Mouse (Mus musculus): ENCODE measurements at regions not wholly inside any gene's neighbourhood (a gene's known extent, or its start where the extent isn't known, plus 50 kb on each side); places are given as distances from the start of the nearest gene placed in this dataset.

GRCm38 (mm10) chr12:77789427-77789826 lies 404.6 kb upstream of the Gm6657 start:
- no peaks in the 10 kb centered on the region for H3K9me3 ChIP-seq
- no peak for ATAC-seq (ENCODE audit: borderline replicate concordance, extremely low read depth, low FRiP score, low TSS enrichment)
- no peaks in the 10 kb centered on the region for H3K27me3 ChIP-seq
- WGBS: 10% methylated on average over 8 of the region's 8 CpGs
- H3K27ac ChIP-seq: no peak overlapping the region
- peak overlapping the region; percentile 40 for H3K4me2 ChIP-seq
- no peaks in the 10 kb centered on the region for H3K36me3 ChIP-seq
- H3K9ac ChIP-seq: no peak overlapping the region
- H3K4me1 ChIP-seq: peaks cover 10% of the 10 kb centered on the region
- 0 out of 2 replicates have a peak overlapping the region, but pooled peaks have one; percentile 3 for H3K4me3 ChIP-seq

GRCm38 (mm10) chr12:77789871-77790270 lies 404.2 kb upstream of the Gm6657 start:
- H3K4me2 ChIP-seq: peak overlapping the region; percentile 40
- no peak for ATAC-seq (ENCODE audit: borderline replicate concordance, extremely low read depth, low FRiP score, low TSS enrichment)
- H3K4me1 ChIP-seq: peaks cover 10% of the 10 kb centered on the region
- 0 out of 2 replicates have a peak overlapping the region, but pooled peaks have one; percentile 3 for H3K4me3 ChIP-seq
- H3K9ac ChIP-seq: no peak overlapping the region
- no peak overlapping the region for H3K27ac ChIP-seq
- H3K9me3 ChIP-seq: no peaks in the 10 kb centered on the region
- 27% methylated on average over 14 of the region's 14 CpGs for WGBS
- no peaks in the 10 kb centered on the region for H3K36me3 ChIP-seq
- H3K27me3 ChIP-seq: no peaks in the 10 kb centered on the region

GRCm38 (mm10) chr12:77790891-77791672 lies 403.0 kb upstream of the Gm6657 start:
- Histone ChIP-seq H3K36me3 (no peaks in the 10 kb centered on the region), H3K27ac (no peak overlapping the region), H3K27me3 (no peaks in the 10 kb centered on the region), H3K9me3 (no peaks in the 10 kb centered on the region), H3K9ac (no peak overlapping the region), H3K4me2 (peak overlapping the region; percentile 30), H3K4me3 (no peak overlapping the region), H3K4me1 (peaks cover 10% of the 10 kb centered on the region)
- 51% methylated on average over 13 of the region's 13 CpGs for WGBS
- peak; percentile 58; the same call in 1 of the 2 replicates for ATAC-seq (ENCODE audit: borderline replicate concordance, extremely low read depth, low FRiP score, low TSS enrichment)

- Histone ChIP-seq H3K27me3 (no peaks in the 10 kb centered on the region), H3K4me2 (no peak overlapping the region), H3K36me3 (no peaks in the 10 kb centered on the region), H3K27ac (no peak overlapping the region), H3K4me1 (no peaks in the 10 kb centered on the region), H3K9me3 (no peaks in the 10 kb centered on the region), H3K9ac (no peak overlapping the region), H3K4me3 (no peak overlapping the region)
- ATAC-seq (ENCODE audit: borderline replicate concordance, extremely low read depth, low FRiP score, low TSS enrichment): no peak
- WGBS: 80% methylated on average over 4 of the region's 4 CpGs
Observed at GRCm38 (mm10) chr12:77798516-77798915, 395.5 kb upstream of the Gm6657 start.

- no peak overlapping the region for H3K4me2 ChIP-seq
- H3K36me3 ChIP-seq: no peaks in the 10 kb centered on the region
- no peaks in the 10 kb centered on the region for H3K9me3 ChIP-seq
- no peak overlapping the region for H3K4me3 ChIP-seq
- H3K27ac ChIP-seq: no peak overlapping the region
- H3K9ac ChIP-seq: no peak overlapping the region
- no peaks in the 10 kb centered on the region for H3K27me3 ChIP-seq
- no peaks in the 10 kb centered on the region for H3K4me1 ChIP-seq
- ATAC-seq (ENCODE audit: borderline replicate concordance, extremely low read depth, low FRiP score, low TSS enrichment): no peak
- 43% methylated on average over 12 of the region's 12 CpGs for WGBS
Observed at GRCm38 (mm10) chr12:77799134-77799770, 394.8 kb upstream of the Gm6657 start.

- Histone ChIP-seq H3K9me3 (no peaks in the 10 kb centered on the region), H3K4me2 (no peak overlapping the region), H3K4me3 (no peak overlapping the region), H3K36me3 (no peaks in the 10 kb centered on the region), H3K4me1 (no peaks in the 10 kb centered on the region), H3K9ac (no peak overlapping the region), H3K27ac (no peak overlapping the region), H3K27me3 (no peaks in the 10 kb centered on the region)
- 81% methylated on average over 7 of the region's 7 CpGs for WGBS
- ATAC-seq (ENCODE audit: borderline replicate concordance, extremely low read depth, low FRiP score, low TSS enrichment): no peak
Observed at GRCm38 (mm10) chr12:77807674-77808073, 386.4 kb upstream of the Gm6657 start.

- Histone ChIP-seq H3K9ac (no peak overlapping the region), H3K9me3 (no peaks in the 10 kb centered on the region), H3K36me3 (no peaks in the 10 kb centered on the region), H3K4me3 (no peak overlapping the region), H3K27ac (no peak overlapping the region), H3K27me3 (no peaks in the 10 kb centered on the region), H3K4me1 (no peaks in the 10 kb centered on the region), H3K4me2 (no peak overlapping the region)
- 49% methylated on average over 2 of the region's 2 CpGs for WGBS
- ATAC-seq (ENCODE audit: borderline replicate concordance, extremely low read depth, low FRiP score, low TSS enrichment): no peak
Observed at GRCm38 (mm10) chr12:77811276-77811675, 382.8 kb upstream of the Gm6657 start.

- Histone ChIP-seq H3K36me3 (no peaks in the 10 kb centered on the region), H3K4me3 (no peak overlapping the region), H3K4me2 (no peak overlapping the region), H3K4me1 (no peaks in the 10 kb centered on the region), H3K27me3 (no peaks in the 10 kb centered on the region), H3K9ac (no peak overlapping the region), H3K27ac (no peak overlapping the region), H3K9me3 (no peaks in the 10 kb centered on the region)
- 89% methylated on average over 16 of the region's 16 CpGs for WGBS
- ATAC-seq (ENCODE audit: borderline replicate concordance, extremely low read depth, low FRiP score, low TSS enrichment): no peak
Observed at GRCm38 (mm10) chr12:77819456-77819855, 374.6 kb upstream of the Gm6657 start.

GRCm38 (mm10) chr12:77823381-77824030 lies 370.5 kb upstream of the Gm6657 start:
- 17% methylated on average over 3 of the region's 3 CpGs for WGBS
- ATAC-seq (ENCODE audit: borderline replicate concordance, extremely low read depth, low FRiP score, low TSS enrichment): no peak

GRCm38 (mm10) chr12:77833411-77834169 lies 360.5 kb upstream of the Gm6657 start:
- Histone ChIP-seq H3K4me2 (no peak overlapping the region), H3K36me3 (no peaks in the 10 kb centered on the region), H3K27ac (no peak overlapping the region), H3K4me1 (no peaks in the 10 kb centered on the region), H3K9me3 (no peaks in the 10 kb centered on the region), H3K4me3 (no peak overlapping the region), H3K9ac (no peak overlapping the region), H3K27me3 (no peaks in the 10 kb centered on the region)
- ATAC-seq (ENCODE audit: borderline replicate concordance, extremely low read depth, low FRiP score, low TSS enrichment): no peak
- WGBS: 92% methylated on average over 9 of the region's 9 CpGs

More at GRCm38 (mm10) chr12:77823381-77824030, 370.5 kb upstream of the Gm6657 start:
- H3K27ac ChIP-seq: no peak overlapping the region
- H3K4me1 ChIP-seq: no peaks in the 10 kb centered on the region
- no peaks in the 10 kb centered on the region for H3K9me3 ChIP-seq
- no peak overlapping the region for H3K4me2 ChIP-seq
- no peaks in the 10 kb centered on the region for H3K27me3 ChIP-seq
- H3K9ac ChIP-seq: no peak overlapping the region
- H3K36me3 ChIP-seq: no peaks in the 10 kb centered on the region
- H3K4me3 ChIP-seq: no peak overlapping the region

GRCm38 (mm10) chr12:77834891-77835290 lies 359.2 kb upstream of the Gm6657 start:
- no peaks in the 10 kb centered on the region for H3K27me3 ChIP-seq
- H3K4me1 ChIP-seq: no peaks in the 10 kb centered on the region
- no peak overlapping the region for H3K4me3 ChIP-seq
- no peak overlapping the region for H3K4me2 ChIP-seq
- H3K36me3 ChIP-seq: no peaks in the 10 kb centered on the region
- no peaks in the 10 kb centered on the region for H3K9me3 ChIP-seq
- WGBS: 66% methylated on average over 1 of the region's 1 CpGs
- no peak overlapping the region for H3K9ac ChIP-seq
- ATAC-seq (ENCODE audit: borderline replicate concordance, extremely low read depth, low FRiP score, low TSS enrichment): no peak
- no peak overlapping the region for H3K27ac ChIP-seq
